17 mouse cellular contexts compared by ENCODE assay signal in the genomic region with DNA sequence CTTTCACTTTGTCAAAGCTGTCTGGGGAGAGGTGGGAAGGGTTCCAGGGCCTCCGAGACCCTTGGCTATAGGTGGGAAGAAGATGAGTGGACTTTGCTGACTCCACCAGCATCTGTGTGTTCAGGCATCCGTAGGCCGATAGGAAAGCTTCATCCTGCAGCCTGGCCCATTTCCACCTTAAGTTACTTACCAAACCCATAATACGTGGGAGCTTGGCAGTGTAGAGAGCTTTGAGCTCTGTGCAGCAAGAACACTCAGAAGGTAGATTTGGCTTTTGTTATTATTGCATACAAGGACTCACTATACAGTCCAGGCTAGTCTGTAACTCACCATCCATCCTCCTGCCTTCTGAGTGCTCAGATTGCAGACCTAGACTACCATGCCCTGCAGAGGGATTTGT.
DNase-seq lines count a peak whose midpoint lies in the region; ATAC-seq and TF ChIP-seq lines count a peak whose summit lies in the region.
"Had no signal": no experiment of that assay in that cellular context is flagged by ENCODE, and none has a peak within 500 bp of the region (broad histone marks: within the 10 kb centered on the region; RNA-seq: fewer than 3 reads in every experiment).

No protein-coding gene starts in this region.

- intact Hi-C loops in gastrocnemius, adult 2 months (cut with DNase I) = no loop called here

- H3K4me1 ChIP-seq in cortical plate, adult 2 months (ENCODE audit: control insufficient read depth, insufficient read depth, low read length) = peaks cover 2% of the 10 kb centered on the region; the same call in 1 of the 2 replicates
- H3K4me1 ChIP-seq in embryonic fibroblast, embryonic 13.5 days (ENCODE audit: control insufficient read depth, insufficient read depth, low read length) = peaks cover 8% of the 10 kb centered on the region
- H3K4me1 ChIP-seq in limb, embryonic 15.5 days = 0 out of 2 replicates have a peak, but pooled peaks cover 3% of the 10 kb centered on the region
- H3K4me1 ChIP-seq: forebrain, embryonic 15.5 days; hindbrain, embryonic 15.5 days had no signal

- DNase-seq in gastrocnemius, adult 2 months = no peak
- DNase-seq in gastrocnemius, postnatal 25 days = no peak
- no peak for DNase-seq in thymus, postnatal 4 days
- DNase-seq in spleen, postnatal 36 days (ENCODE audit: low spot score in 2 of 2) = no peak
- DNase-seq: adrenal gland, postnatal 10 days; cerebellum, adult 11-12 months; cerebellum, adult 9-11 months; cerebellum, postnatal 36 days; gastrocnemius, postnatal 36 days; heart, postnatal 36 days had no signal

- no peak overlapping the region for H3K9ac ChIP-seq in limb, embryonic 15.5 days
- H3K9ac ChIP-seq: forebrain, embryonic 15.5 days; heart, embryonic 13.5 days; hindbrain, embryonic 15.5 days had no signal

- TF ChIP-seq CTCF in gastrocnemius, adult 2 months (IDR thresholded peaks at IDR 0.05) = no peak
- no peak for TF ChIP-seq CTCF in cortical plate, adult 2 months (IDR thresholded peaks at IDR 0.05; ENCODE audit: extremely low read depth, insufficient read depth, low read length)
- no peak for TF ChIP-seq CTCF in embryonic fibroblast, embryonic 13.5 days (IDR thresholded peaks at IDR 0.05; ENCODE audit: borderline replicate concordance, insufficient read depth, low read length)

- H3K4me3 ChIP-seq in gastrocnemius, adult 2 months = peak overlapping the region; percentile 46
- no peak overlapping the region for H3K4me3 ChIP-seq in cortical plate, adult 2 months (ENCODE audit: insufficient read depth, low read length)
- H3K4me3 ChIP-seq in embryonic fibroblast, embryonic 13.5 days (ENCODE audit: insufficient read depth, low read length) = no peak overlapping the region
- peak overlapping the region; percentile 22 for H3K4me3 ChIP-seq in limb, embryonic 15.5 days
- H3K4me3 ChIP-seq: forebrain, embryonic 15.5 days; heart, embryonic 13.5 days; hindbrain, embryonic 15.5 days had no signal

- peaks cover 9% of the 10 kb centered on the region for H3K27me3 ChIP-seq in limb, embryonic 15.5 days
- H3K27me3 ChIP-seq: forebrain, embryonic 15.5 days had no signal

- peak; percentile 30; the same call in 1 of the 2 replicates for ATAC-seq in limb, embryonic 15.5 days (ENCODE audit: insufficient number of reproducible peaks, low FRiP score, low TSS enrichment, low read depth)
- ATAC-seq: forebrain, embryonic 15.5 days; intestine, embryonic 16.5 days had no signal

- 52% methylated on average over 4 of the region's 4 CpGs for WGBS in limb, embryonic 15.5 days

- H3K9me3 ChIP-seq in limb, embryonic 15.5 days = no peaks in the 10 kb centered on the region
- H3K9me3 ChIP-seq: forebrain, embryonic 15.5 days; heart, embryonic 13.5 days; hindbrain, embryonic 15.5 days had no signal

- H3K4me2 ChIP-seq in limb, embryonic 15.5 days = peak overlapping the region; percentile 24; the same call in 1 of the 2 replicates
- H3K4me2 ChIP-seq: forebrain, embryonic 15.5 days; heart, embryonic 13.5 days; hindbrain, embryonic 15.5 days had no signal

- no peaks in the 10 kb centered on the region for H3K36me3 ChIP-seq in limb, embryonic 15.5 days
- H3K36me3 ChIP-seq: forebrain, embryonic 15.5 days; heart, embryonic 13.5 days; hindbrain, embryonic 15.5 days had no signal

- TF ChIP-seq POLR2A in cortical plate, adult 2 months (IDR thresholded peaks at IDR 0.05; ENCODE audit: extremely low read depth, insufficient read depth, low read length) = no peak
- no peak for TF ChIP-seq POLR2A in embryonic fibroblast, embryonic 13.5 days (IDR thresholded peaks at IDR 0.05; ENCODE audit: low read depth, low read length)

- H3K27ac ChIP-seq in gastrocnemius, adult 2 months = peak overlapping the region; percentile 38; the same call in 1 of the 2 replicates
- peak overlapping the region; percentile 41; the same call in 1 of the 2 replicates for H3K27ac ChIP-seq in cortical plate, adult 2 months (ENCODE audit: insufficient read depth, low read length)
- peak overlapping the region; percentile 31; the same call in 1 of the 2 replicates for H3K27ac ChIP-seq in embryonic fibroblast, embryonic 13.5 days (ENCODE audit: insufficient read depth, low read length)
- peak overlapping the region; percentile 63 for H3K27ac ChIP-seq in limb, embryonic 15.5 days
- H3K27ac ChIP-seq: forebrain, embryonic 15.5 days; heart, embryonic 13.5 days; hindbrain, embryonic 15.5 days had no signal

Comparison
In these comparisons a context has a peak if more than half of its experiments do, and no peak if none do; other contexts are left out.
1. H3K4me3 ChIP-seq: peak in gastrocnemius, adult 2 months (single experiment) and limb, embryonic 15.5 days (single experiment); none in cortical plate, adult 2 months (single experiment) and embryonic fibroblast, embryonic 13.5 days (single experiment).
2. Peak in every context shown above with its lines, with median percentiles within 50 percentile points of each other: H3K27ac ChIP-seq.